Mouse (Mus musculus) hindbrain, embryonic 16.5 days (tissue): ENCODE results near the gene Krtap19-1. TPM values are rescaled to one million over a fixed set of nuclear protein-coding genes. Genes with fewer than 3 reads are reported as not detected.

ENCODE experiments used
- ATAC-seq: fragments of 200-750 bp; cut with Nextera tagmentation; 2 replicates; pipeline ENCODE4 v1.8.0; 2017; ENCODE audit warnings: moderate TSS enrichment, moderate library complexity
- H3K27ac ChIP-seq: fragments of 300-500 bp; sonication (generic); 2 replicates; pipeline ENCODE4 v1.5.1; 2014; ENCODE audit warnings: low read depth, mild to moderate bottlenecking, control low read depth, low read length, moderate library complexity
- H3K27me3 ChIP-seq: fragments of 300-500 bp; sonication (generic); replicated peaks from 2 replicates; pipeline ENCODE4 v1.6.1; 2014; ENCODE audit warnings: low read length; ENCODE audit not compliant: control insufficient read depth, insufficient read depth
- H3K36me3 ChIP-seq: fragments of 300-500 bp; sonication (generic); 2 replicates; pipeline ENCODE4 v1.6.1; 2014; ENCODE audit warnings: mild to moderate bottlenecking, low read length, moderate library complexity, mixed read lengths; ENCODE audit not compliant: control insufficient read depth, insufficient read depth
- H3K4me1 ChIP-seq: fragments of 300-500 bp; sonication (generic); 2 replicates; pipeline ENCODE4 v1.6.1; 2014; ENCODE audit warnings: low read depth, low read length; ENCODE audit not compliant: control insufficient read depth, insufficient read depth
- H3K4me2 ChIP-seq: fragments of 300-500 bp; sonication (generic); 2 replicates; pipeline ENCODE4 v1.6.1; 2014; ENCODE audit warnings: mild to moderate bottlenecking, low read length, control low read depth, moderate library complexity
- H3K4me3 ChIP-seq: fragments of 300-500 bp; sonication (generic); 2 replicates; pipeline ENCODE4 v1.5.1; 2014; ENCODE audit warnings: mild to moderate bottlenecking, low read length, control low read depth, moderate library complexity
- H3K9ac ChIP-seq: fragments of 300-500 bp; sonication (generic); 2 replicates; pipeline ENCODE4 v1.6.1; 2014; ENCODE audit warnings: low read depth, mild to moderate bottlenecking, control low read depth, low read length, moderate library complexity
- H3K9me3 ChIP-seq: fragments of 300-500 bp; sonication (generic); 2 replicates; pipeline ENCODE4 v1.6.1; 2014; ENCODE audit warnings: mild to moderate bottlenecking, low read length, moderate library complexity; ENCODE audit not compliant: control insufficient read depth
- WGBS: fragments of 180-500 bp; shearing (Covaris S2); extraction: QIAGEN DNeasy Blood & Tissue Kit; methylation state at CpG from one replicate; pipeline ENCODE4 v1.1.7; 2014; 5-methylcytosine and 5-hydroxymethylcytosine counted together
- polyA plus RNA-seq: library from polyadenylated mRNA; unstranded; fragments of >200 nt; fragmentation: Nextera tagmentation; extraction: Ambion mirVana; gene quantifications from 2 replicates; pipeline ENCODE4 v1.2.1, GENCODE M21; 2015

Gene Krtap19-1
- not detected in 2 replicates for polyA plus RNA-seq

GRCm38 (mm10) chr16:88869311-88869710, at the start of gene Krtap19-1:
TSS of gene Krtap19-1 (minus strand) at chr16:88869411.
- H3K4me2 ChIP-seq = no peak within 1 kb of the TSS
- no peaks in the 10 kb centered on the region for H3K27me3 ChIP-seq
- no peak for ATAC-seq
- H3K27ac ChIP-seq = no peak within 1 kb of the TSS
- no peaks in the 10 kb centered on the region for H3K4me1 ChIP-seq
- H3K9me3 ChIP-seq = no peaks in the 10 kb centered on the region
- H3K4me3 ChIP-seq = no peak within 1 kb of the TSS
- no peaks in the 10 kb centered on the region for H3K36me3 ChIP-seq
- H3K9ac ChIP-seq = no peak within 1 kb of the TSS
- WGBS = 90% methylated on average over 6 of the region's 6 CpGs

GRCm38 (mm10) chr16:88896357-88896756, 27.1 kb upstream of the Krtap19-1 start, which contains the start of gene Krtap19-5:
TSS of gene Krtap19-5 (minus strand) at chr16:88896457.
- H3K4me3 ChIP-seq = no peak within 1 kb of the TSS
- H3K4me2 ChIP-seq = no peak within 1 kb of the TSS
- H3K27ac ChIP-seq = no peak within 1 kb of the TSS
- no peaks in the 10 kb centered on the region for H3K36me3 ChIP-seq
- H3K9ac ChIP-seq = no peak within 1 kb of the TSS
- WGBS = 92% methylated on average over 6 of the region's 6 CpGs
- H3K27me3 ChIP-seq = no peaks in the 10 kb centered on the region
- H3K9me3 ChIP-seq = no peaks in the 10 kb centered on the region
- no peaks in the 10 kb centered on the region for H3K4me1 ChIP-seq
- ATAC-seq = no peak

GRCm38 (mm10) chr16:88886870-88887269, 17.7 kb upstream of the Krtap19-1 start:
- WGBS = 81% methylated on average over 6 of the region's 6 CpGs

GRCm38 (mm10) chr16:88884989-88885388, 15.8 kb upstream of the Krtap19-1 start, which contains the start of gene Krtap19-4:
TSS of gene Krtap19-4 (minus strand) at chr16:88885089.
- H3K27ac ChIP-seq = no peak within 1 kb of the TSS
- no peaks in the 10 kb centered on the region for H3K9me3 ChIP-seq
- ATAC-seq = no peak

More at GRCm38 (mm10) chr16:88886870-88887269, 17.7 kb upstream of the Krtap19-1 start:
- Histone ChIP-seq H3K27ac (no peak overlapping the region), H3K27me3 (no peaks in the 10 kb centered on the region), H3K9ac (no peak overlapping the region), H3K9me3 (no peaks in the 10 kb centered on the region), H3K4me2 (no peak overlapping the region), H3K36me3 (no peaks in the 10 kb centered on the region), H3K4me3 (no peak overlapping the region), H3K4me1 (no peaks in the 10 kb centered on the region)
- ATAC-seq = no peak

GRCm38 (mm10) chr16:88877938-88878337, 8.7 kb upstream of the Krtap19-1 start, which contains the start of gene Krtap19-3:
TSS of gene Krtap19-3 (minus strand) at chr16:88878038.
- 88% methylated on average over 2 of the region's 2 CpGs for WGBS
- ATAC-seq = no peak
- Histone ChIP-seq H3K9me3 (no peaks in the 10 kb centered on the region), H3K4me3 (no peak within 1 kb of the TSS), H3K36me3 (no peaks in the 10 kb centered on the region), H3K4me2 (no peak within 1 kb of the TSS), H3K27me3 (no peaks in the 10 kb centered on the region), H3K9ac (no peak within 1 kb of the TSS), H3K4me1 (no peaks in the 10 kb centered on the region), H3K27ac (no peak within 1 kb of the TSS)

More at GRCm38 (mm10) chr16:88884989-88885388, 15.8 kb upstream of the Krtap19-1 start, which contains the start of gene Krtap19-4:
- Histone ChIP-seq H3K27me3 (no peaks in the 10 kb centered on the region), H3K36me3 (no peaks in the 10 kb centered on the region), H3K4me3 (no peak within 1 kb of the TSS), H3K4me1 (no peaks in the 10 kb centered on the region), H3K4me2 (no peak within 1 kb of the TSS), H3K9ac (no peak within 1 kb of the TSS)
- 94% methylated on average over 5 of the region's 5 CpGs for WGBS

GRCm38 (mm10) chr16:88874169-88874568, 5.0 kb upstream of the Krtap19-1 start, which contains the start of gene Krtap19-2:
TSS of gene Krtap19-2 (minus strand) at chr16:88874269.
- Histone ChIP-seq H3K36me3 (no peaks in the 10 kb centered on the region), H3K9ac (no peak within 1 kb of the TSS), H3K27ac (no peak within 1 kb of the TSS), H3K4me1 (no peaks in the 10 kb centered on the region), H3K4me3 (no peak within 1 kb of the TSS), H3K4me2 (no peak within 1 kb of the TSS), H3K27me3 (no peaks in the 10 kb centered on the region), H3K9me3 (no peaks in the 10 kb centered on the region)
- ATAC-seq = no peak
- 96% methylated on average over 3 of the region's 3 CpGs for WGBS

- no peak overlapping the region for H3K27ac ChIP-seq
- H3K4me1 ChIP-seq = no peaks in the 10 kb centered on the region
- H3K9me3 ChIP-seq = no peaks in the 10 kb centered on the region
- no peak overlapping the region for H3K4me3 ChIP-seq
- no peaks in the 10 kb centered on the region for H3K36me3 ChIP-seq
- H3K4me2 ChIP-seq = no peak overlapping the region
- H3K9ac ChIP-seq = no peak overlapping the region
- no peaks in the 10 kb centered on the region for H3K27me3 ChIP-seq
- no peak for ATAC-seq
- WGBS = 86% methylated on average over 4 of the region's 4 CpGs
These were observed 4.3 kb downstream of the Krtap19-1 start for GRCm38 (mm10) chr16:88864887-88865407.

- Histone ChIP-seq H3K4me2 (no peak overlapping the region), H3K4me3 (no peak overlapping the region), H3K4me1 (no peaks in the 10 kb centered on the region), H3K36me3 (no peaks in the 10 kb centered on the region), H3K27me3 (no peaks in the 10 kb centered on the region), H3K9me3 (no peaks in the 10 kb centered on the region), H3K27ac (no peak overlapping the region), H3K9ac (no peak overlapping the region)
- WGBS = 16% methylated on average over 5 of the region's 5 CpGs
- ATAC-seq = no peak
These were observed 17.8 kb downstream of the Krtap19-1 start for GRCm38 (mm10) chr16:88851450-88851849.

GRCm38 (mm10) chr16:88848558-88848957, 20.7 kb downstream of the Krtap19-1 start:
- 89% methylated on average over 4 of the region's 4 CpGs for WGBS
- no peak for ATAC-seq
- H3K4me3 ChIP-seq = no peak overlapping the region
- H3K9me3 ChIP-seq = no peaks in the 10 kb centered on the region
- no peaks in the 10 kb centered on the region for H3K4me1 ChIP-seq
- no peaks in the 10 kb centered on the region for H3K36me3 ChIP-seq
- no peak overlapping the region for H3K27ac ChIP-seq
- no peaks in the 10 kb centered on the region for H3K27me3 ChIP-seq
- H3K4me2 ChIP-seq = no peak overlapping the region
- no peak overlapping the region for H3K9ac ChIP-seq
